Mouse (Mus musculus) hindbrain, embryonic 11.5 days (tissue): ENCODE data around the gene Sik1. TPM values are rescaled to one million over a fixed set of nuclear protein-coding genes. Genes with fewer than 3 reads are reported as not detected.

Experiments used
- ATAC-seq: fragments of 200-750 bp; cut with Nextera tagmentation; 2 replicates; pipeline ENCODE4 v1.8.0; 2017; ENCODE audit warnings: mild to moderate bottlenecking, moderate TSS enrichment, moderate library complexity; ENCODE audit not compliant: low FRiP score
- DNase-seq: peaks from one replicate; pipeline ENCODE4 v3.0.0-alpha.2; 2015; ENCODE audit warnings: low spot score
- H3K27ac ChIP-seq: fragments of 300-500 bp; sonication (generic); 2 replicates; pipeline ENCODE4 v1.5.1; 2014; ENCODE audit warnings: mild to moderate bottlenecking, low read depth, low read length
- H3K27me3 ChIP-seq: fragments of 300-500 bp; sonication (generic); 2 replicates; pipeline ENCODE4 v1.6.1; 2014; ENCODE audit warnings: mild to moderate bottlenecking, low read length, moderate library complexity, mixed read lengths; ENCODE audit not compliant: control insufficient read depth, insufficient read depth
- H3K36me3 ChIP-seq: fragments of 300-500 bp; sonication (generic); 2 replicates; pipeline ENCODE4 v1.6.1; 2014; ENCODE audit warnings: mild to moderate bottlenecking, low read length, moderate library complexity, mixed read lengths; ENCODE audit not compliant: control insufficient read depth, insufficient read depth
- H3K4me1 ChIP-seq: fragments of 300-500 bp; sonication (generic); replicated peaks from 2 replicates; pipeline ENCODE4 v1.6.1; 2014; ENCODE audit warnings: low read length, mixed read lengths; ENCODE audit not compliant: control insufficient read depth, insufficient read depth
- H3K4me2 ChIP-seq: fragments of 300-500 bp; sonication (generic); replicated peaks from 2 replicates; pipeline ENCODE4 v1.6.1; 2014; ENCODE audit warnings: mild to moderate bottlenecking, low read depth, low read length
- H3K4me3 ChIP-seq: fragments of 300-500 bp; sonication (generic); 2 replicates; pipeline ENCODE4 v1.5.1; 2014; ENCODE audit warnings: low read depth, low read length
- H3K9ac ChIP-seq: fragments of 300-500 bp; sonication (generic); 2 replicates; pipeline ENCODE4 v1.6.1; 2014; ENCODE audit warnings: low read depth, low read length
- H3K9me3 ChIP-seq: fragments of 300-500 bp; sonication (generic); 2 replicates; pipeline ENCODE4 v1.6.1; 2016; ENCODE audit warnings: low read length; ENCODE audit not compliant: control insufficient read depth
- WGBS: fragments of 180-500 bp; shearing (Covaris S2); extraction: QIAGEN DNeasy Blood & Tissue Kit; methylation state at CpG from one replicate; pipeline ENCODE4 v1.1.7; 2014; 5-methylcytosine and 5-hydroxymethylcytosine counted together
- polyA plus RNA-seq: library from polyadenylated mRNA; unstranded; fragments of >200 nt; fragmentation: Nextera tagmentation; extraction: Ambion mirVana; gene quantifications from 2 replicates; pipeline ENCODE4 v1.2.1, GENCODE M21; 2014

The Sik1 gene
- polyA plus RNA-seq: 12.9 and 17.9 TPM in 2 replicates

- H3K9ac ChIP-seq: peak within 1 kb of the TSS; percentile 89
- H3K9me3 ChIP-seq: no peaks in the 10 kb centered on the region
- peak within 1 kb of the TSS; percentile 75 for H3K27ac ChIP-seq
- 0 out of 2 replicates have a peak, but pooled peaks cover 3% of the 10 kb centered on the region for H3K4me1 ChIP-seq
- peak within 1 kb of the TSS; percentile 89 for H3K4me3 ChIP-seq
- H3K4me2 ChIP-seq: peak within 1 kb of the TSS; percentile 86
- WGBS: under 1% methylated on average over 41 of the region's 92 CpGs
- peak; percentile 95 for ATAC-seq
- no peaks in the 10 kb centered on the region for H3K27me3 ChIP-seq
- peak; percentile 99 for DNase-seq
- no peaks in the 10 kb centered on the region for H3K36me3 ChIP-seq
Measured at GRCm38 (mm10) chr17:31855597-31856518, at the start of gene Sik1. Gene Sik1 (minus strand): TSS chr17:31855804.

GRCm38 (mm10) chr17:31905201-31905790 is 49.7 kb upstream of the Sik1 start:
- Histone ChIP-seq H3K27ac (no peak overlapping the region), H3K27me3 (no peaks in the 10 kb centered on the region), H3K4me3 (no peak overlapping the region), H3K9ac (no peak overlapping the region), H3K9me3 (no peaks in the 10 kb centered on the region), H3K4me1 (0 out of 2 replicates have a peak, but pooled peaks cover 2% of the 10 kb centered on the region), H3K36me3 (no peaks in the 10 kb centered on the region), H3K4me2 (no peak overlapping the region)
- WGBS: 82% methylated on average over 9 of the region's 9 CpGs
- no peak for DNase-seq
- no peak for ATAC-seq

GRCm38 (mm10) chr17:31904036-31904435 is 48.4 kb upstream of the Sik1 start:
- no peak overlapping the region for H3K4me3 ChIP-seq
- 0 out of 2 replicates have a peak, but pooled peaks cover 2% of the 10 kb centered on the region for H3K4me1 ChIP-seq
- no peaks in the 10 kb centered on the region for H3K27me3 ChIP-seq
- no peak for ATAC-seq
- no peak for DNase-seq
- no peak overlapping the region for H3K27ac ChIP-seq
- WGBS: 90% methylated on average over 7 of the region's 7 CpGs
- H3K9ac ChIP-seq: no peak overlapping the region
- no peaks in the 10 kb centered on the region for H3K36me3 ChIP-seq
- no peak overlapping the region for H3K4me2 ChIP-seq
- H3K9me3 ChIP-seq: no peaks in the 10 kb centered on the region

- Histone ChIP-seq H3K9me3 (no peaks in the 10 kb centered on the region), H3K9ac (no peak overlapping the region), H3K27ac (no peak overlapping the region), H3K4me3 (no peak overlapping the region), H3K4me1 (0 out of 2 replicates have a peak, but pooled peaks cover 2% of the 10 kb centered on the region), H3K4me2 (no peak overlapping the region), H3K36me3 (no peaks in the 10 kb centered on the region), H3K27me3 (no peaks in the 10 kb centered on the region)
- DNase-seq (no peak), ATAC-seq (no peak)
- WGBS: 82% methylated on average over 2 of the region's 3 CpGs
Measured at GRCm38 (mm10) chr17:31902630-31903198, 47.1 kb upstream of the Sik1 start.

- Histone ChIP-seq H3K9me3 (no peaks in the 10 kb centered on the region), H3K27me3 (no peaks in the 10 kb centered on the region), H3K36me3 (no peaks in the 10 kb centered on the region), H3K27ac (no peak overlapping the region), H3K4me2 (no peak overlapping the region), H3K9ac (no peak overlapping the region), H3K4me1 (0 out of 2 replicates have a peak, but pooled peaks cover 2% of the 10 kb centered on the region), H3K4me3 (no peak overlapping the region)
- 77% methylated on average over 11 of the region's 11 CpGs for WGBS
- ATAC-seq (no peak), DNase-seq (no peak)
Measured at GRCm38 (mm10) chr17:31901461-31902204, 46.0 kb upstream of the Sik1 start.

- WGBS: 56% methylated on average over 5 of the region's 5 CpGs
- no peak for DNase-seq
Measured at GRCm38 (mm10) chr17:31898941-31899340, 43.3 kb upstream of the Sik1 start.

GRCm38 (mm10) chr17:31897186-31897793 is 41.7 kb upstream of the Sik1 start:
- H3K9ac ChIP-seq: no peak overlapping the region
- H3K36me3 ChIP-seq: no peaks in the 10 kb centered on the region
- ATAC-seq: no peak
- no peak overlapping the region for H3K4me2 ChIP-seq
- H3K27me3 ChIP-seq: no peaks in the 10 kb centered on the region
- H3K4me3 ChIP-seq: no peak overlapping the region
- H3K4me1 ChIP-seq: 0 out of 2 replicates have a peak, but pooled peaks cover 2% of the 10 kb centered on the region
- WGBS: 85% methylated on average over 4 of the region's 4 CpGs
- DNase-seq: no peak
- no peak overlapping the region for H3K27ac ChIP-seq
- H3K9me3 ChIP-seq: no peaks in the 10 kb centered on the region

More at GRCm38 (mm10) chr17:31898941-31899340, 43.3 kb upstream of the Sik1 start:
- H3K9ac ChIP-seq: no peak overlapping the region
- H3K4me2 ChIP-seq: no peak overlapping the region
- H3K27me3 ChIP-seq: no peaks in the 10 kb centered on the region
- H3K36me3 ChIP-seq: no peaks in the 10 kb centered on the region
- H3K9me3 ChIP-seq: no peaks in the 10 kb centered on the region
- H3K27ac ChIP-seq: no peak overlapping the region
- ATAC-seq: no peak
- no peaks in the 10 kb centered on the region for H3K4me1 ChIP-seq
- no peak overlapping the region for H3K4me3 ChIP-seq

- 79% methylated on average over 3 of the region's 3 CpGs for WGBS
- ATAC-seq: no peak
- no peak overlapping the region for H3K4me3 ChIP-seq
- H3K36me3 ChIP-seq: no peaks in the 10 kb centered on the region
- no peak overlapping the region for H3K4me2 ChIP-seq
- H3K27me3 ChIP-seq: no peaks in the 10 kb centered on the region
- no peak overlapping the region for H3K9ac ChIP-seq
- H3K9me3 ChIP-seq: no peaks in the 10 kb centered on the region
- 0 out of 2 replicates have a peak, but pooled peaks cover 2% of the 10 kb centered on the region for H3K4me1 ChIP-seq
- no peak overlapping the region for H3K27ac ChIP-seq
- no peak for DNase-seq
Measured at GRCm38 (mm10) chr17:31896751-31897150, 41.1 kb upstream of the Sik1 start.
